Mouse (Mus musculus) left cerebral cortex, postnatal 10 days (tissue): Measurements from ENCODE around the gene Cdc73. TPM values are rescaled to one million over a fixed set of nuclear protein-coding genes. Genes with fewer than 3 reads are reported as not detected.
"Not testable (repeated sequence)": the region's sequence is repeated elsewhere in the genome, so short reads cannot be mapped to it uniquely, and the experiment has no call there.

Experiments used
- DNase-seq, 2 experiments: peaks; one replicate each; pipeline ENCODE4 v3.0.0; 2021 to 2022; ENCODE audit warnings: low spot score in 2 of 2, mixed read lengths in 1 of 2; ENCODE audit errors: extremely low spot score in 1 of 2
- intact Hi-C: fragments of 180-260 bp; cut with DNase I; formaldehyde crosslinking; loops from one replicate; pipeline ENCODE4 v1.15.1; 2025
- total RNA-seq, 2 experiments: library from RNA; stranded (reverse); gene quantifications; 2 replicates each; pipeline ENCODE4 v1.2.3; 2021

The Cdc73 gene
- total RNA-seq = 10 to 100 TPM; 46.5 to 49.3 TPM

DNA sequence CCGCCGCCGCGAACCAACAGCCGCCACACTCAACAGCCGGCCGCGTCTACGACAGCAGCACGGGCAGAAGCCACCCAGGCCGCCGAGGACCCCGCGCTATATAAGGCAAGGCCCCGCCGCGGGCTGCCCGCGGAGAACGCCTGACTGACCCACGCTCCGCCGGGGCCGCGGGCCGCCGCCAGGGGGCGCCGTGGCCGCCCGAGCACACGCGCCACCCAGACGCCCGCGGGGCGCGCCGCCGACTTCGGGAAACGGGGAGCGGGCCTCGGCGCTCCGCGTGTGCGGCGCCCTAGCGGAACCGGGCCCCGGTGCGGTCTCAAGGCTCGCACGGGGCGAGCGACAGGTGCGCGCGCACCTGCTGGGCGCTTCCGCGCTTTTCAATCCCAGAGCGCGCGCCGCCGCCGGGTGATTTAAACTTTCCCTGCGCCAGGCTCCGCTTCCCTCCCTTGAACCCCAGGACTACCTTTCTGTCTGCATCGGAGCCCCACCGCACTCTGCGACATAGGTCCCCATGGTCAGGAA is at the start of gene Cdc73:
Gene Cdc73 (minus strand): TSS at position 153 of the 522 bp plus-strand sequence.
- intact Hi-C loops = loop anchor here (5.0 kb wide), 1 partner anchor 34 kb away; no protein-coding TSS in a partner anchor
- peak; percentile 85 to 94 for DNase-seq

GRCm38 (mm10) chr1:143745871-143746270 is 43.2 kb upstream of the Cdc73 start:
- DNase-seq = no peak
- intact Hi-C loops = no loop called here

GRCm38 (mm10) chr1:143742186-143742585 is 39.5 kb upstream of the Cdc73 start:
- intact Hi-C loops = no loop called here
- no peak for DNase-seq

- intact Hi-C loops = no loop called here
Observed at GRCm38 (mm10) chr1:143741331-143741730, 38.6 kb upstream of the Cdc73 start.

GRCm38 (mm10) chr1:143740581-143740980 is 37.9 kb upstream of the Cdc73 start:
- DNase-seq = no peak
- intact Hi-C loops = no loop called here

More at GRCm38 (mm10) chr1:143741331-143741730, 38.6 kb upstream of the Cdc73 start:
- no peak for DNase-seq

DNA sequence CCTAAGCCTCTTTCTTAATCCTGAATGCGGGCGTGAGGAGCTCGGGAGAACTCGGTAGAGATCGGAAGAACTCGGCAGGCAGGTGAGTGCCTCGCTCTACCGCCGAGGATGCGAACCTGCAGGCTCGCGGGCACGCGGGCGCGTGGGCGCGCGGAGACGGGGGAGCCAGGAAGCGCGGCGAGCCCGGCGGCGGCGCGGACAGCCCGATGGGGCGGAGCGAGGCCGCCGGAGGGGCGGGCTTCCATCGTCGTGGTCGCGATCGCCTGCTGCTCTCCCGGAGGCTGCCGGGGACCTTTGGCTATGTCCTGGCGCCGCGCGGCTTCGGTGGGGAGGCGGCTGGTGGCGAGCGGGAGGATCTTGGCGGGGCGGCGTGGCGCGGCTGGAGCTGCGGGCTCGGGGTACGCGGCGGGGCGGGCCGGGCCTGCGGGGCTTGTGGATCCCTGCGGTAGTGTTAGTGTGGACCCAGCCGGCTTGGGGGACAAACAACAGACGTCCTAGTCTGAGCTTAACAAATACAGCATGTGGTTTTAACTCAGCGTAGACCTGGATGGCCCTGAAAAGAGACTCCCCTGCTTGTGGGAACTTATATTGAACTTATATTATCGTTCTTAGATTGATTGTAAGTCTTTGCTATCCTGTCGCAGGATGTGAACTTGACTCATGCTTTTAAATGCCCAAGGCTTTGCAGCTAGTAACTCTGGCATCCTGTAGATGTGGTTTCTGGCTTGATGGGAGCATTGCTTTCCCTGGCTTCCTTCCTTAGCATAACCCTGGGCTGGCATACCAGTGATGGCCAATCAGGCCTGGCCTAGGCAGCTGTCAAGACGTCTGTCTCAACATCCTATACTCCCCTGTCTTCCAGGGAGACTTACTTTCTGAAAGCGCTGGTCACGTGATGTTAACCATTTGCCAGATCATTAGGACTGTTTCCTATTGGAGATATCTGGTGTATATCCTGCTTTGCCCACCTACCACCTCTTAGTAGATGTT is 37.0 kb upstream of the Cdc73 start:
- intact Hi-C loops = loop anchor here (5.0 kb wide), 1 partner anchor 37 kb away; the partner anchor contains the start of gene Cdc73
- peak; percentile 78 to 92 for DNase-seq

DNA sequence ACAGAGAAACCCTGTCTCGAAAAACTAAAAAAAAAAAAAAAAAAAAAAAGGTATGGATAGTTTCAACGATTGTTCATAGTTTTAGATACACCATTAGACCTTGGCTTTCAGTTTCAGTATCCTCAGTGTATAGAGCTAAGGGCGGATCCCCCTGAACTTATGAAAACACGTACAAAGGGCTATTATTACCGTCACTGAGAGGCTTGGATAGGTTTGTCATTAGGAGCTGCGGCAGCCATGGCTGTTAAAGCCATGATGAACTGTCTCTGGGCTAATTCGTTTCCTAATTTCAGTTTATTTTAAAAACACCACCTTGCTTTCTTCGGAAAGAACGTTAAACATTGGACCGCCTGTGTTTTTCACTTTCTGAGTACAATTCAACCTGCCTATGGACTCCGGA is 36.1 kb upstream of the Cdc73 start:
- intact Hi-C loops = loop anchor here (5.0 kb wide), 1 partner anchor 37 kb away; the partner anchor contains the start of gene Cdc73
- no peak for DNase-seq

- intact Hi-C loops = no loop called here
- DNase-seq = no peak
Observed at GRCm38 (mm10) chr1:143733914-143734410, 31.3 kb upstream of the Cdc73 start.

DNA sequence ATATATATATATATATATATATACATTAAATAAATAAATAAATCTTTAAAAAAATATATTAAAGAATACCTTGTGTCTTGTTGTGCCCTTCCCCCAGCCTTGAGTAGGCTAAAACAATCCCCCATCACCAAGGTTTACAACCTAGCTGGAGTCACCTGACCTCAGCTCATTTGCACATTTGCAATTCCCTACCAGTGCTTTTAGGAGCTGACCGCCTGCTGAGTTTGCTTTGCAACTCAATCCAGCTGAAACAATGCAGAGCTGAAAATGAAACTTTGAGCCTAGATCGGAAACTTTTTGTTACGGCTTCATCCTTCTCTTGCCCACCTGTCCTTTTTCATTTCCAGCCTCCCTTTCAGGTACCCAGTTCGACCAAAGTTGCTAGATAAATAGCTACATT is 29.0 kb upstream of the Cdc73 start:
- intact Hi-C loops = no loop called here
- DNase-seq = no peak

GRCm38 (mm10) chr1:143730899-143731298 is 28.2 kb upstream of the Cdc73 start:
- peak in 1 of 2 experiments; percentile 23 for DNase-seq
- intact Hi-C loops = no loop called here

GRCm38 (mm10) chr1:143727701-143728445 is 25.2 kb upstream of the Cdc73 start:
- intact Hi-C loops = no loop called here
- DNase-seq = no peak

DNA sequence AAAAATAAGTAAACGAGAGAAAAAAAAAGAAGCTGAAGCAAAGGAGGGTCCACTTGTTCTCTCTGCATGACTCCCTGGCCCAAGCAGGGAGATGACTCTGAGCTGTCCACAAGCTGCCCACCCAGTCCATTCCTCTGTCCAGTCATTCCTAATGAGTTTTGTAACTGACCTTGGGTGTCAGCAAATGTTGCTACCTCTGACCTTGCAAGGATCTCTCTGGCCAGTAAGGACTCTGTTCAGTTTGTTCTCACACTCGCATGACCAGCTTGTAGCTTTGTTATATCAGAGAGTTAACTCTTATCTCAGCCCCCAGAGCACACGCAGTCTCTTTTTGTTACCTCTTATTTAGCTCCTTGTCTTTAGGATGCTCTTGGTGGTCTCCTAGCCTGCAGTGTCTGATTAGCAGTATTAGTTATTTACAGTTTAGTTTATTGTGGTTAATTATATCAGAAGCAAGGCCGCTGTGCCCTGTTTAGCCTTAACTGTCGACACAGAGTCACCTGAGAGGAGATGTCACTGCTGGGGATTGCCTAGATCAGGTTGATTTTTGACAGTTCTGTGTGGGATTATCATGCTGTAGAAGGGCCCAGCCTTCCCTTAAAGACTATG is 21.9 kb upstream of the Cdc73 start:
- intact Hi-C loops = no loop called here
- no peak for DNase-seq

DNA sequence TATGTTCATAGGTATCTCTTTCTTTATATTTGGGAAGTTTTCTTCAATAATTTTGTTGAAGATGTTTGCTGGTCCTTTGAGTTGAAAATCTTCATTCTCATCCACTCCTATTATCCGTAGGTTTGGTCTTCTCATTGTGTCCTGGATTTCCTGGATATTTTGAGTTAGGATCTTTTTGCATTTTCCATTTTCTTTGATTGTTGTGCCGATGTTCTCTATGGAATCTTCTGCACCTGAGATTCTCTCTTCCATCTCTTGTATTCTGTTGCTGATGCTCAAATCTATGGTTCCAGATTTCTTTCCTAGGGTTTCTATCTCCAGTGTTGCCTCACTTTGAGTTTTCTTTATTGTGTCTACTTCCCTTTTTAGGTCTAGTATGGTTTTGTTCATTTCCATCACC is 13.3 kb upstream of the Cdc73 start, which contains the start of gene Glrx2:
Gene Glrx2 (plus strand): TSS at position 301 of the 400 bp plus-strand sequence.
- intact Hi-C loops, DNase-seq: not testable (repeated sequence)

- intact Hi-C loops = no loop called here
- DNase-seq = no peak
Observed at GRCm38 (mm10) chr1:143710627-143710976, 7.9 kb upstream of the Cdc73 start.

- intact Hi-C loops = no loop called here
- no peak for DNase-seq
Observed at GRCm38 (mm10) chr1:143709966-143710626, 7.4 kb upstream of the Cdc73 start.

- intact Hi-C loops = no loop called here
- DNase-seq = no peak
Observed at GRCm38 (mm10) chr1:143708361-143708760, 5.7 kb upstream of the Cdc73 start.

DNA sequence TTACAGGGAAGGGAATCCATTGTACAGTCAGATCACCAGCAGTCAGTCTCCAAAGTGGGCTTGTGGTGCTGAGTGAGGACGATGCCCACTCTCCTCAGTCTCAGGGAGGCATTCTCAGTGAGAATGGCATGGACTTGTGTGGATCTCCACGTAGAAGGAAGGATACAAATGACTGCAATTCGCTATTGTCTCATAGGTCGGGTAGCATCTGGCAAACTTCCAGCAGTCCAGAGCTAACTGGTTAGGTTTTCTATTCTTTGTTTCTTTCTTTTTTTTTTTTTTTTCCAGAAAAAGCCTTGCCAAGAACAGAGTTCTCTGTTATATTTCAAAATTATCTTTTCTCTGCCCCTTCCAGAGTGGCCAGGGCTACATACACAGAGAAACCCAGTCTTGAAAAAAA is 4.3 kb upstream of the Cdc73 start:
- intact Hi-C loops = no loop called here

GRCm38 (mm10) chr1:143702141-143702740 is 452 bp downstream of the Cdc73 start:
- peak; percentile 11 to 22 for DNase-seq

More for the DNA sequence above, 4.3 kb upstream of the Cdc73 start:
- no peak for DNase-seq

More at GRCm38 (mm10) chr1:143702141-143702740, 452 bp downstream of the Cdc73 start:
- intact Hi-C loops = loop anchor here (5.0 kb wide), 1 partner anchor 35 kb away; no protein-coding TSS in a partner anchor
